Mouse (Mus musculus) midbrain, embryonic 16.5 days (tissue): ENCODE data around the gene Pcna. TPM values are rescaled to one million over a fixed set of nuclear protein-coding genes. Genes with fewer than 3 reads are reported as not detected.

Experiments
- ATAC-seq: fragments of 200-750 bp; cut with Nextera tagmentation; 2 replicates; pipeline ENCODE4 v1.8.0; 2017; ENCODE audit warnings: moderate TSS enrichment
- H3K27ac ChIP-seq: fragments of 300-500 bp; sonication (generic); 2 replicates; pipeline ENCODE4 v1.5.1; 2014; ENCODE audit warnings: mild to moderate bottlenecking, low read length, mixed read lengths
- H3K27me3 ChIP-seq: fragments of 300-500 bp; sonication (generic); 2 replicates; pipeline ENCODE4 v1.6.1; 2014; ENCODE audit warnings: low read depth, low read length, mixed read lengths; ENCODE audit not compliant: control insufficient read depth, insufficient read depth
- H3K36me3 ChIP-seq: fragments of 300-500 bp; sonication (generic); 2 replicates; pipeline ENCODE4 v1.6.1; 2014; ENCODE audit warnings: mild to moderate bottlenecking, low read length, moderate library complexity, mixed read lengths; ENCODE audit not compliant: control insufficient read depth, insufficient read depth
- H3K4me1 ChIP-seq: fragments of 300-500 bp; sonication (generic); 2 replicates; pipeline ENCODE4 v1.6.1; 2014; ENCODE audit warnings: mild to moderate bottlenecking, low read length, mixed read lengths; ENCODE audit not compliant: control insufficient read depth, insufficient read depth
- H3K4me2 ChIP-seq: fragments of 300-500 bp; sonication (generic); 2 replicates; pipeline ENCODE4 v1.6.1; 2014; ENCODE audit warnings: mild to moderate bottlenecking, low read length, mixed read lengths
- H3K4me3 ChIP-seq: fragments of 300-500 bp; sonication (generic); 2 replicates; pipeline ENCODE4 v1.5.1; 2014; ENCODE audit warnings: low read depth, mild to moderate bottlenecking, low read length, moderate library complexity, mixed read lengths
- H3K9ac ChIP-seq: fragments of 300-500 bp; sonication (generic); 2 replicates; pipeline ENCODE4 v1.6.1; 2014; ENCODE audit warnings: low read depth, low read length, mixed read lengths
- H3K9me3 ChIP-seq: fragments of 300-500 bp; sonication (generic); replicated peaks from 2 replicates; pipeline ENCODE4 v1.6.1; 2014; ENCODE audit warnings: mild to moderate bottlenecking, low read length, mixed read lengths; ENCODE audit not compliant: control insufficient read depth, poor library complexity, severe bottlenecking
- WGBS: fragments of 180-500 bp; shearing (Covaris S2); extraction: QIAGEN DNeasy Blood & Tissue Kit; methylation state at CpG from one replicate; pipeline ENCODE4 v1.1.7; 2014; 5-methylcytosine and 5-hydroxymethylcytosine counted together
- polyA plus RNA-seq: library from polyadenylated mRNA; unstranded; fragments of >200 nt; fragmentation: Nextera tagmentation; extraction: Ambion mirVana; gene quantifications from 2 replicates; pipeline ENCODE4 v1.2.1, GENCODE M21; 2015

Gene Pcna
- polyA plus RNA-seq, 1 experiment from 2014 or later, result 88.2 TPM

DNA sequence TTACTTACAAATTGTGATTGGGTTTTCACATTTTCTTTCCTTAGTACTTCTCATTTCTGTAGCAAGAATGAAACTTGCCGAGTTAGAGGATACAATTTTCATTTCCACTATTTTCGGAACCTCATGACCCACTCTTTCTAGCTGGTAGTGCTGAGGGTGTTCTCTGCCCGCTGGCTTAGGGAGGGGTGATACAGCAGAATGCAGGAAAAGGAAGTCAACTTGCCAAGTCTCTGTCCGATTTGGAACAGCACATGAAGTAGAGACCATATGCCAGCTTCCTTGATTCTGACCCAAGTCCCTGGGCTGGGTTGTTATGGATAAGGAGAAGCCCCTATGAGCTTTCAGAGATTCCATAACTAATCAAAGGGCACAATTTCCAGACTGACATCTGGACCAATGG is 28.8 kb downstream of the Pcna start:
- Histone ChIP-seq H3K4me1 (no peaks in the 10 kb centered on the region), H3K27me3 (no peaks in the 10 kb centered on the region), H3K9ac (no peak overlapping the region), H3K27ac (no peak overlapping the region), H3K9me3 (no peaks in the 10 kb centered on the region), H3K36me3 (no peaks in the 10 kb centered on the region), H3K4me3 (no peak overlapping the region), H3K4me2 (no peak overlapping the region)
- no peak for ATAC-seq
- 91% methylated on average over 4 of the region's 4 CpGs for WGBS

DNA sequence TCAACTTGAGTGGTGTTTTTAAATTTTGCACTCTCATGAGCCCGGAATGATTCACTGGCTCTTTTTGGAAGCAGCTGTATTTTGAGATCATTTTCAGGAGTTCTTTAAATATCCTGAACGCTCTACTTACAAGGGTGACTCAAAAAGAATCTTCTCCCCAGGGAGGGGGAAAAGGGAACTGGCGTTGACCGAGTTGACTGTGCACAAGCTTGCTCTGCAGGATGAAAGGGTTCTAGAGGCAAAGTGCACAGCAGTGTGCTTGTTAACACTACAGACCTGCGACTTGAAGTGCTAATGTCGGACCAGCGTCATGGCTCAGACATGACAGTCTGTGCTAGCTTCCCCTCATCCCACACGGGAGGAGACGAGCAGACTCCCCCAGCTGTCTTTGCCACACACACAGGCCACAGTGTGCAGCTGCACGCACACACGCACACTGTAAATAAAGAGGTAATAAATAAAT is 31.5 kb downstream of the Pcna start:
- H3K36me3 ChIP-seq, result no peaks in the 10 kb centered on the region
- H3K4me3 ChIP-seq, result no peak overlapping the region
- ATAC-seq, result no peak
- no peak overlapping the region for H3K9ac ChIP-seq
- H3K27me3 ChIP-seq, result no peaks in the 10 kb centered on the region
- 68% methylated on average over 11 of the region's 11 CpGs for WGBS
- no peak overlapping the region for H3K4me2 ChIP-seq
- no peaks in the 10 kb centered on the region for H3K9me3 ChIP-seq
- no peaks in the 10 kb centered on the region for H3K4me1 ChIP-seq
- no peak overlapping the region for H3K27ac ChIP-seq

- no peak overlapping the region for H3K4me2 ChIP-seq
- no peaks in the 10 kb centered on the region for H3K9me3 ChIP-seq
- no peaks in the 10 kb centered on the region for H3K27me3 ChIP-seq
- no peak overlapping the region for H3K27ac ChIP-seq
- H3K36me3 ChIP-seq, result no peaks in the 10 kb centered on the region
- no peak overlapping the region for H3K4me3 ChIP-seq
- no peaks in the 10 kb centered on the region for H3K4me1 ChIP-seq
- no peak for ATAC-seq
- H3K9ac ChIP-seq, result no peak overlapping the region
- 89% methylated on average over 5 of the region's 5 CpGs for WGBS
Measured at GRCm38 (mm10) chr2:132211995-132212656, 41.0 kb downstream of the Pcna start.

GRCm38 (mm10) chr2:132210806-132211312 is 42.3 kb downstream of the Pcna start:
- Histone ChIP-seq H3K9ac (no peak overlapping the region), H3K27me3 (no peaks in the 10 kb centered on the region)
- WGBS, result 85% methylated on average over 9 of the region's 9 CpGs

GRCm38 (mm10) chr2:132208246-132208881 is 44.8 kb downstream of the Pcna start:
- no peak overlapping the region for H3K4me2 ChIP-seq
- no peak overlapping the region for H3K27ac ChIP-seq
- H3K9me3 ChIP-seq, result no peaks in the 10 kb centered on the region
- no peaks in the 10 kb centered on the region for H3K4me1 ChIP-seq
- 85% methylated on average over 7 of the region's 8 CpGs for WGBS
- H3K27me3 ChIP-seq, result no peaks in the 10 kb centered on the region
- no peaks in the 10 kb centered on the region for H3K36me3 ChIP-seq
- no peak for ATAC-seq
- H3K4me3 ChIP-seq, result no peak overlapping the region
- H3K9ac ChIP-seq, result no peak overlapping the region

More at GRCm38 (mm10) chr2:132210806-132211312, 42.3 kb downstream of the Pcna start:
- Histone ChIP-seq H3K4me2 (no peak overlapping the region), H3K9me3 (no peaks in the 10 kb centered on the region), H3K4me1 (no peaks in the 10 kb centered on the region), H3K36me3 (no peaks in the 10 kb centered on the region), H3K27ac (no peak overlapping the region), H3K4me3 (no peak overlapping the region)
- ATAC-seq, result no peak

- H3K27me3 ChIP-seq, result no peaks in the 10 kb centered on the region
- H3K9me3 ChIP-seq, result no peaks in the 10 kb centered on the region
- H3K9ac ChIP-seq, result no peak overlapping the region
- WGBS, result 88% methylated on average over 16 of the region's 16 CpGs
- ATAC-seq, result no peak
- H3K4me3 ChIP-seq, result no peak overlapping the region
- no peak overlapping the region for H3K27ac ChIP-seq
- H3K4me1 ChIP-seq, result no peaks in the 10 kb centered on the region
- no peak overlapping the region for H3K4me2 ChIP-seq
- no peaks in the 10 kb centered on the region for H3K36me3 ChIP-seq
Measured at GRCm38 (mm10) chr2:132206316-132206881, 46.7 kb downstream of the Pcna start.

GRCm38 (mm10) chr2:132205549-132205948 is 47.6 kb downstream of the Pcna start:
- H3K36me3 ChIP-seq, result no peaks in the 10 kb centered on the region
- H3K4me2 ChIP-seq, result no peak overlapping the region
- H3K27me3 ChIP-seq, result no peaks in the 10 kb centered on the region
- H3K9me3 ChIP-seq, result no peaks in the 10 kb centered on the region
- H3K4me1 ChIP-seq, result no peaks in the 10 kb centered on the region
- no peak for ATAC-seq
- 79% methylated on average over 4 of the region's 4 CpGs for WGBS
- H3K4me3 ChIP-seq, result no peak overlapping the region
- no peak overlapping the region for H3K9ac ChIP-seq
- no peak overlapping the region for H3K27ac ChIP-seq

- Histone ChIP-seq H3K4me1 (no peaks in the 10 kb centered on the region), H3K9ac (no peak overlapping the region), H3K4me2 (no peak overlapping the region), H3K36me3 (no peaks in the 10 kb centered on the region), H3K9me3 (no peaks in the 10 kb centered on the region), H3K4me3 (no peak overlapping the region), H3K27me3 (no peaks in the 10 kb centered on the region), H3K27ac (no peak overlapping the region)
- no peak for ATAC-seq
- WGBS, result 89% methylated on average over 3 of the region's 3 CpGs
Measured at GRCm38 (mm10) chr2:132203773-132204172, 49.3 kb downstream of the Pcna start.

- no peak overlapping the region for H3K4me2 ChIP-seq
- no peaks in the 10 kb centered on the region for H3K4me1 ChIP-seq
- 76% methylated on average over 3 of the region's 3 CpGs for WGBS
- H3K27me3 ChIP-seq, result no peaks in the 10 kb centered on the region
- H3K9ac ChIP-seq, result no peak overlapping the region
- no peaks in the 10 kb centered on the region for H3K9me3 ChIP-seq
- ATAC-seq, result no peak
- H3K4me3 ChIP-seq, result no peak overlapping the region
- no peak overlapping the region for H3K27ac ChIP-seq
- H3K36me3 ChIP-seq, result no peaks in the 10 kb centered on the region
Measured at GRCm38 (mm10) chr2:132203186-132203585, 49.9 kb downstream of the Pcna start.
